Mouse (Mus musculus) lung, postnatal 0 days (tissue): ENCODE data around the gene Srcin1. TPM values are rescaled to one million over a fixed set of nuclear protein-coding genes. Genes with fewer than 3 reads are reported as not detected.

ENCODE experiments used
- ATAC-seq: fragments of 200-750 bp; cut with Nextera tagmentation; 2 replicates; pipeline ENCODE4 v1.8.0; 2017; ENCODE audit warnings: moderate library complexity
- DNase-seq: peaks from one replicate; pipeline ENCODE4 v3.0.0-alpha.2; 2016; ENCODE audit warnings: low spot score
- H3K27ac ChIP-seq: fragments of 300-500 bp; sonication (generic); 2 replicates; pipeline ENCODE4 v1.5.1; 2014; ENCODE audit warnings: antibody characterized with exemption, mild to moderate bottlenecking, low read length, mixed read lengths
- H3K27me3 ChIP-seq: fragments of 300-500 bp; sonication (generic); replicated peaks from 2 replicates; pipeline ENCODE4 v1.6.1; 2014; ENCODE audit warnings: low read length, mixed read lengths; ENCODE audit not compliant: insufficient read depth
- H3K36me3 ChIP-seq: fragments of 300-500 bp; sonication (generic); 2 replicates; pipeline ENCODE4 v1.6.1; 2014; ENCODE audit warnings: low read length, mixed read lengths; ENCODE audit not compliant: insufficient read depth
- H3K4me1 ChIP-seq: fragments of 300-500 bp; sonication (generic); 2 replicates; pipeline ENCODE4 v1.6.1; 2014; ENCODE audit warnings: antibody characterized with exemption, low read depth, low read length, mixed read lengths; ENCODE audit not compliant: insufficient read depth
- H3K4me2 ChIP-seq: fragments of 300-500 bp; sonication (generic); replicated peaks from 2 replicates; pipeline ENCODE4 v1.6.1; 2014; ENCODE audit warnings: low read depth, mild to moderate bottlenecking, low read length, moderate library complexity, mixed read lengths
- H3K4me3 ChIP-seq: fragments of 300-500 bp; sonication (generic); 2 replicates; pipeline ENCODE4 v1.5.1; 2014; ENCODE audit warnings: low read depth, low read length
- H3K9ac ChIP-seq: fragments of 300-500 bp; sonication (generic); replicated peaks from 2 replicates; pipeline ENCODE4 v1.6.1; 2014; ENCODE audit warnings: low read depth, mild to moderate bottlenecking
- H3K9me3 ChIP-seq: fragments of 300-500 bp; sonication (generic); 2 replicates; pipeline ENCODE4 v1.6.1; 2016; ENCODE audit warnings: low read length, mixed read lengths
- CTCF ChIP-seq: IDR thresholded peaks from 2 replicates; pipeline ENCODE4 v1.5.1; 2016; ENCODE audit warnings: antibody characterized with exemption, mild to moderate bottlenecking
- EP300 ChIP-seq: IDR thresholded peaks from 2 replicates; pipeline ENCODE4 v1.6.1; 2016; ENCODE audit warnings: antibody characterized with exemption, mild to moderate bottlenecking, control low read depth
- WGBS: fragments of 180-500 bp; shearing (Covaris S2); extraction: QIAGEN DNeasy Blood & Tissue Kit; methylation state at CpG from one replicate; pipeline ENCODE4 v1.1.7; 2014; 5-methylcytosine and 5-hydroxymethylcytosine counted together
- polyA plus RNA-seq: library from polyadenylated mRNA; unstranded; fragments of >200 nt; fragmentation: Nextera tagmentation; extraction: Ambion mirVana; gene quantifications from 2 replicates; pipeline ENCODE4 v1.2.1, GENCODE M21; 2015

Srcin1 gene
- polyA plus RNA-seq, 1 experiment from 2014 or later = 0.36 TPM

DNA sequence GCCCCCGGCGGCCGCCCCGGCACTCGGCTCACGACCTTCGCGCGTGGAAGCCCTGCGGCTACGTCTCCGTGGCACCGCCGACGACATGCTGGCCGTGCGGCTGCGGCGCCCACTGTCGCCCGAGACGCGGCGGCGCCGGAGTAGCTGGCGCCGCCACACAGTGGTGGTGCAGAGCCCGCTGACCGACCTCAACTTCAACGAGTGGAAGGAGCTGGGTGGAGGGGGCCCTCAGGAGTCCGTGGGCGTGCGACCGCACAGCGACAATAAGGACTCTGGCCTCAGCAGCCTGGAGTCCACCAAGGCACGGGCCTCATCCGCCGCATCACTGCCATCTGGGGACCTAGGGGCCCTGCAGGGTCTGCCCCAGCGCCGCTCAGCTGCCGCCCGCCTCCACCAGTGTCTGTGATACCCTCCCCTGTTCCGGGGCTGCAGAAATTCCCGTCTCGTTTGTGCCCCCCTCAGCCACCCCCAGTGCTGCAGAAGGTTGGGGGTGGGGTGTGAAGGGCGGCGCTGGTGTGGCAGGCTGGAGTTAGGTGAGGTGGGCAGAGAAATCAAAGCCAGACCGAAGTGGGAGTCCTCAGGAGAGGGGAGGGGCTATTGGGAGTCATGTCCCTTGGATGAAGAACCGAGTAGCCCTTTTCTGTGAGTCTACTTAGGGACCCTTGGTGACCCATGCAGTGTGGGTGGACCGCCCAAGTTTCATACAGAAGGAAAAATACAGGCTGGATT is 75.1 kb downstream of the Srcin1 start:
- 49% methylated on average over 51 of the region's 51 CpGs for WGBS
- Histone ChIP-seq H3K36me3 (peaks cover 17% of the 10 kb centered on the region), H3K9ac (no peak overlapping the region), H3K9me3 (no peaks in the 10 kb centered on the region), H3K27ac (no peak overlapping the region), H3K27me3 (no peaks in the 10 kb centered on the region), H3K4me1 (no peaks in the 10 kb centered on the region), H3K4me2 (no peak overlapping the region), H3K4me3 (no peak overlapping the region)
- DNase-seq = no peak
- ATAC-seq = no peak
- no peak for TF ChIP-seq CTCF
- no peak for TF ChIP-seq EP300

DNA sequence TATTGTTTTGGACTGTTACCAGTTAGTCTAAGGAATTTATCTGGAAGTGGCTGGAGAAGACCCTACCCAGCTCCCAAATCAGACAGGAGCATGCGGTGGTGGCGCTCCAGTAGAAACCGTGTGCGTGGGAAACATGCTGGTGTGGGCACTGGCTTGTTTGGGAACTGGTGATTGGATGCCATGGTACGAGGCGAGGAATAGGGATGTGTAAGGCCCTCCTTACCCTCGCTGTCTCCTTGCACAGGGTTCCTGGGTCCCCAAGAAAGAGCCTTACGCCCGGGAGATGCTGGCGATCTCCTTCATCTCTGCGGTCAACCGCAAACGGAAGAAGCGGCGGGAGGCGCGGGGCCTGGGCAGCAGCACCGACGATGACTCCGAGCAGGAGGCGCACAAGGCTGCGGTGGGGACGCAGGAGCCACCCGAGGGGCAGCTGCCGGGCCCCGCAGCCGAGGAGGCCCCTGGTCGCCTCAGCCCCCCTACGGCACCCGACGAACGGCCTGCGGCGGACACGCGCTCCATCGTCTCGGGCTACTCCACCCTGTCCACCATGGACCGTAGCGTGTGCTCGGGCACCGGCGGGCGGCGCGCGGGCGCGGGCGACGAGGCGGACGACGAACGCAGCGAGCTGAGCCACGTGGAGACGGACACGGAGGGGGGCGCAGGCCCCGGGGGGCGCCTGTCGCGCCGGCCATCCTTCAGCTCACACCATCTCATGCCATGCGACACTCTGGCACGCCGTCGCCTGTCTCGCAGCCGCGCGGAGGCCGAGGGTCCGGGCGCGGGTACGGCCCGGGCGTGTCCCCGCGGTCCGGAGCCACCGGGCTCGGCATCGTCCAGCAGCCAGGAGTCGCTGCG is 75.9 kb downstream of the Srcin1 start, which contains the start of gene 4933428G20Rik:
TSS of gene 4933428G20Rik (minus strand) at position 476 of the 855 bp plus-strand sequence.
- no peak within 1 kb of the TSS for H3K9ac ChIP-seq
- H3K4me1 ChIP-seq = no peaks in the 10 kb centered on the region
- H3K4me2 ChIP-seq = no peak within 1 kb of the TSS
- no peak within 1 kb of the TSS for H3K4me3 ChIP-seq
- 47% methylated on average over 74 of the region's 88 CpGs for WGBS
- H3K36me3 ChIP-seq = peaks cover 17% of the 10 kb centered on the region
- H3K9me3 ChIP-seq = no peaks in the 10 kb centered on the region
- ATAC-seq = no peak
- DNase-seq = no peak
- no peak for TF ChIP-seq CTCF
- TF ChIP-seq EP300 = no peak
- H3K27ac ChIP-seq = no peak within 1 kb of the TSS
- no peaks in the 10 kb centered on the region for H3K27me3 ChIP-seq

DNA sequence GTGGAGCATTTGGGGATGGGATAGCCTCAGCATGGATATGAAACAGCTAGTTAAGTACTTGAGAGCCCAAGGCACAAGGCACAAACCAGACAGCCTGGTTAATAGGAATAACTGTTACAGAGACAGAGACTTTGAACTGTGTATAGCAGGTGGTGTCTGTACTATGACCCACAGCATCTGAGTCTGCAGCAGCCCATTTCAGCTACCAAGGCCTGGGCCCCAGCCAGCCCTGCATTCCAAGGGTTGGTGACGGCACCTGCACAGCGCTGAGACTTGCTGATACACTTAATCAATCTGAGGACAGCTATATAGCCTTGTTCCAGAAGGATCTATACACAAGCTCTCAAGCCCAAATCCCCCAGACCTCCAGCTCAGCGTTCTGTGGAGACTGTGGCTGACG is 78.4 kb downstream of the Srcin1 start:
- H3K27me3 ChIP-seq = no peaks in the 10 kb centered on the region
- no peak for DNase-seq
- H3K4me3 ChIP-seq = no peak overlapping the region
- ATAC-seq = no peak
- no peak overlapping the region for H3K9ac ChIP-seq
- WGBS = 89% methylated on average over 4 of the region's 4 CpGs
- H3K4me2 ChIP-seq = no peak overlapping the region
- H3K9me3 ChIP-seq = no peaks in the 10 kb centered on the region
- H3K27ac ChIP-seq = no peak overlapping the region
- peaks cover 29% of the 10 kb centered on the region for H3K36me3 ChIP-seq
- no peak for TF ChIP-seq CTCF
- H3K4me1 ChIP-seq = no peaks in the 10 kb centered on the region

DNA sequence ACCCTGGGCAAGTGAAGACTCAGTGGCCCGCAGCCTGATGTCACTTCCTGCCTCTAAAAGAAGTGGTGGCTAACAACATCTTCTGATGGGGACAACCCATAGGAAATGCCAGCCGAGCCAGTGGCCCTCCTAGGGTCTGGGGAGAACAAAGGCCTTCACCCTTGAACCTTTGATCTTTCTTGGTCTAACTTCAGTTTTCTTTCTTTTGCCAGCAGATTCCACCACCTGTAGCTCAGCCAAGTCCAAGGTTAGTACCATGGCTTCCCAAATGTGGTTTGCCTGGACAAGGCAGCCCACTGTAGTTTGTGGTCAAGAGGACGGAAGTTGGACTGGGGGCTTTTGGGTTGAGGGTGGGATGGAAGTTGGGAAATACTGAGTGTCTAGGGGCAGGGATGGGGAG is 83.2 kb downstream of the Srcin1 start:
- H3K27me3 ChIP-seq = no peaks in the 10 kb centered on the region
- 88% methylated on average over 3 of the region's 3 CpGs for WGBS
- no peak overlapping the region for H3K4me3 ChIP-seq
- no peaks in the 10 kb centered on the region for H3K4me1 ChIP-seq
- H3K4me2 ChIP-seq = no peak overlapping the region
- H3K9ac ChIP-seq = no peak overlapping the region
- H3K27ac ChIP-seq = no peak overlapping the region
- H3K36me3 ChIP-seq = peaks cover 33% of the 10 kb centered on the region
- no peak for TF ChIP-seq CTCF
- no peak for TF ChIP-seq EP300
- H3K9me3 ChIP-seq = no peaks in the 10 kb centered on the region
- no peak for ATAC-seq
- DNase-seq = no peak

DNA sequence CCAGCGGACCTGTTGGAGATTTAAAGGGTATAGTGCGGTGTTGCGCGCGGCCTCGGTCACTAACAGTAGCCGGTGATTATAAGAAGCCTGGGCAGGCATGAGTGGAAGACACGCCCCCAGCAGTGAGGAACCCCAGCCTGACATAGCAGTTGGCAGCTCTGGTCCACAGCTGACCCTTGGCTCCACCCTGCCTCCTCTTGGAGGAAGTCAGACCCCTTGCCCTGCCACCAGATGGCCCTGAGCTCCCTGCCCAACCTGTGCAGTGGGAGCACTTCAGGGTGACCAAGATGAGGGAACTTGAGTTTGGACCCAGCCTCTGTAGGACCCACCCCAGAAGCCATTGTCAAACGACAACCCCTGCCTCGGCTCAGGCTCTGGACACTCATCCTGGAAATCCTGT is 84.3 kb downstream of the Srcin1 start:
- H3K9me3 ChIP-seq = no peaks in the 10 kb centered on the region
- no peak overlapping the region for H3K4me2 ChIP-seq
- no peaks in the 10 kb centered on the region for H3K4me1 ChIP-seq
- no peak for DNase-seq
- H3K27ac ChIP-seq = no peak overlapping the region
- TF ChIP-seq CTCF (0 out of 2 replicates have a peak, but pooled peaks have one; percentile 4), EP300 (no peak)
- no peak overlapping the region for H3K4me3 ChIP-seq
- no peak for ATAC-seq
- H3K9ac ChIP-seq = no peak overlapping the region
- whole genome bisulfite sequencing = 78% methylated on average over 10 of the region's 10 CpGs
- H3K27me3 ChIP-seq = no peaks in the 10 kb centered on the region
- peaks cover 35% of the 10 kb centered on the region for H3K36me3 ChIP-seq

DNA sequence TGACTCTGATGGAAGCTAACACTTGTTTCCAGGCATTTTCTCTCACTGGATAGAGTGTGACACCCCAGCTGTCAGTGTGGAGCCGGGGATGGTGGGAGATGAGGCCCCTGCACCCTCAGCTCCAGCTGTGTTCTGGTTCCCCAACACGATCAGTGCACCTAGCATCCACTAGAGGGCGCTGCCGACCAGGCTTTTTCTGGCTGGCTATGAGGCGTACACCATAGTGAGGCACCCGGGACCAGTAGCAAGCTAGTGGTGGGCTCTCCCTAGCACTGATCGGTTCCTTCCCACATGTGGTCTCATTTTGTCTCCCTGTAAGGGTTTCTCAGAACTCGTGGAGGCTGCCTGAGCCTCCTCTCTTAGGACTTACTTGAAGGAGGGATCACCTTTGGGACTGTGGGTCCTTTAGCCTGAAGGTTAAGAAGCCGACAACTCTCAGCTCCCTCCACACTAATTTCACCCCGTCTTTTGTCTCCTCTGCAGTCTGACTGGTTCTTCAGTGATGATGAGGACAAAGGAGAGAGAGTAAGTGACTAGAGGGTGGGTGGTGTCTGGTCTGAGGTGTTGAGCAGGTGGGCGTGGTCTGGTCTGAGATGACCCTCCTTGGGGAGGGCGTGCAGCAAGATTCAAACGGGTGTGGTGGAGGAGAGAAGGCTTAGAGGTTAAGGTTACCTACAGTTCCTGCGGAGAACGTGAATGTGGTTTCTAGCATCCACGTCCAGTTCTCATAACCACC is 86.2 kb downstream of the Srcin1 start:
- ATAC-seq = peak; percentile 55
- H3K36me3 ChIP-seq = peaks cover 37% of the 10 kb centered on the region
- 44% methylated on average over 16 of the region's 16 CpGs for WGBS

More for the DNA sequence above, 86.2 kb downstream of the Srcin1 start:
- Histone ChIP-seq H3K4me1 (no peaks in the 10 kb centered on the region), H3K4me3 (no peak overlapping the region), H3K27me3 (no peaks in the 10 kb centered on the region), H3K9ac (no peak overlapping the region), H3K9me3 (no peaks in the 10 kb centered on the region), H3K4me2 (no peak overlapping the region), H3K27ac (no peak overlapping the region)
- DNase-seq = peak; percentile 70
- TF ChIP-seq EP300 (no peak), CTCF (peak; percentile 94)
